Mouse (Mus musculus) liver, postnatal 0 days (tissue): ENCODE measurements around the gene Fgfr4.

Experiments used
- CTCF ChIP-seq: sonication (generic); IDR thresholded peaks from 2 replicates; pipeline ENCODE4 v1.5.1; 2016; ENCODE audit warnings: antibody characterized with exemption, low read depth
- EP300 ChIP-seq: IDR thresholded peaks from 2 replicates; pipeline ENCODE4 v1.6.1; 2016; ENCODE audit warnings: antibody characterized with exemption, low read depth, mild to moderate bottlenecking

DNA sequence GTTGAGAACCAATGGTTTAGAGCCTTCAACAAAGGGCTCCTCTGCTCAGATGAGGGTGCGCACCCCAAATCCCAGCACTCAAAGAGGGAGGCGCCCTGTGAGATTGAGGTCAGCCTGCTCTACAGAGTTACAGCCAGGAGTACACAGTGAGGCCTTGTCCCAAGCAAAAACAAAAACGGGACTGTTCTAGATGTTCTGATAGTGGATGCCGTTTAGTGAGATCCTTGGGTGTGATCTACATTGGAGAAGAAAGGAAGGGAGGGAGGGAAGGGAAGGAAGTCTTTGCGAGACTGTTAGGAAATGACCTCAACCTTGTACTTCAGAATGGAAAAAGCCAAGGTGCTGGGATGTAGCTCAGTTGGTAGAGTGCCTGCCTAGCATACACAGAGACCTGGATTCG, 23.8 kb downstream of the Fgfr4 start:
- TF ChIP-seq EP300 (no peak), CTCF (no peak)
